Mouse (Mus musculus): ENCODE results near the gene Eml4.

- TF ChIP-seq CTCF (conservative IDR thresholded peaks at IDR 0.05 in 1 of 2, IDR thresholded peaks at IDR 0.05 in 1 of 2; ENCODE audit: low read depth in 2 of 2, low read length in 2 of 2) = no peak
- no peak for TF ChIP-seq CHD2 (IDR thresholded peaks at IDR 0.05; ENCODE audit: low read length)
- TF ChIP-seq POLR2A (IDR thresholded peaks at IDR 0.05; ENCODE audit: low read depth, low read length) = no peak
- TF ChIP-seq RCOR1 (conservative IDR thresholded peaks at IDR 0.05; ENCODE audit: low read depth, low read length) = no peak
- no peak for TF ChIP-seq ZC3H11A (IDR thresholded peaks at IDR 0.05; ENCODE audit: low read depth, low read length)
- TF ChIP-seq TCF12 (IDR thresholded peaks at IDR 0.05; ENCODE audit: low read depth, low read length) = no peak
These were observed 102.9 kb downstream of the Eml4 start for GRCm38 (mm10) chr17:83453587-83453986.
